ENCODE assay signal across 13 mouse cellular contexts in genomic region chr8:108726541-108727241, GRCm38 (mm10).
DNase-seq lines count a peak whose midpoint lies in the region; ATAC-seq lines count a peak whose summit lies in the region.
"Had no signal": no experiment of that assay in that cellular context is flagged by ENCODE, and none has a peak within 500 bp of the region (broad histone marks: within the 10 kb centered on the region; RNA-seq: fewer than 3 reads in every experiment).

No protein-coding gene starts in this region.

- H3K9ac ChIP-seq in intestine, embryonic 14.5 days (ENCODE audit: low read length): no peak overlapping the region
- H3K9ac ChIP-seq in intestine, embryonic 16.5 days (ENCODE audit: low read depth, low read length): no peak overlapping the region
- H3K9ac ChIP-seq in embryonic facial prominence, embryonic 13.5 days: no peak overlapping the region
- H3K9ac ChIP-seq in midbrain, embryonic 13.5 days (replicated peaks): no peak overlapping the region

- no peaks in the 10 kb centered on the region for H3K9me3 ChIP-seq in intestine, embryonic 14.5 days (ENCODE audit: control insufficient read depth, low read length)
- no peaks in the 10 kb centered on the region for H3K9me3 ChIP-seq in intestine, embryonic 16.5 days (ENCODE audit: control insufficient read depth, low read length)
- H3K9me3 ChIP-seq in embryonic facial prominence, embryonic 13.5 days: no peaks in the 10 kb centered on the region
- no peaks in the 10 kb centered on the region for H3K9me3 ChIP-seq in midbrain, embryonic 13.5 days

- H3K4me2 ChIP-seq in intestine, embryonic 14.5 days (ENCODE audit: low read length): peak overlapping the region; percentile 29; the same call in 1 of the 2 replicates
- no peak overlapping the region for H3K4me2 ChIP-seq in intestine, embryonic 16.5 days (ENCODE audit: low read depth, low read length)
- peak overlapping the region; percentile 44 for H3K4me2 ChIP-seq in embryonic facial prominence, embryonic 13.5 days
- peak overlapping the region; percentile 36 for H3K4me2 ChIP-seq in midbrain, embryonic 13.5 days (replicated peaks)

- peaks cover 80% of the 10 kb centered on the region for H3K4me1 ChIP-seq in intestine, embryonic 14.5 days (replicated peaks; ENCODE audit: control insufficient read depth, insufficient read depth, low read length)
- peaks cover 75% of the 10 kb centered on the region for H3K4me1 ChIP-seq in intestine, embryonic 16.5 days (ENCODE audit: control insufficient read depth, insufficient read depth, low read length)
- H3K4me1 ChIP-seq in embryonic facial prominence, embryonic 13.5 days: peaks cover 98% of the 10 kb centered on the region
- peaks cover 100% of the 10 kb centered on the region for H3K4me1 ChIP-seq in midbrain, embryonic 13.5 days (replicated peaks)

- intact Hi-C loops in gastrocnemius, postnatal 14 days (cut with DNase I; ENCODE audit: low total_unique reads): no loop called here

- no peak for DNase-seq in intestine, embryonic 14.5 days (ENCODE audit: low spot score)
- peak; percentile 95 for DNase-seq in R1 (ENCODE audit: low read depth, low spot score)
- DNase-seq in spleen, postnatal 14 days (ENCODE audit: low spot score in 2 of 2): no peak
- no peak for DNase-seq in adrenal gland, postnatal 36 days
- no peak for DNase-seq in gastrocnemius, postnatal 14 days
- DNase-seq: adrenal gland, postnatal 10 days; cerebellum, postnatal 25 days; lung, postnatal 4 days; thymus, postnatal 4 days had no signal

- H3K27me3 ChIP-seq in intestine, embryonic 14.5 days (replicated peaks; ENCODE audit: control insufficient read depth, insufficient read depth, low read length): no peaks in the 10 kb centered on the region
- H3K27me3 ChIP-seq in intestine, embryonic 16.5 days (replicated peaks; ENCODE audit: control insufficient read depth, insufficient read depth, low read length): no peaks in the 10 kb centered on the region
- no peaks in the 10 kb centered on the region for H3K27me3 ChIP-seq in embryonic facial prominence, embryonic 13.5 days
- H3K27me3 ChIP-seq in midbrain, embryonic 13.5 days: peaks cover 3% of the 10 kb centered on the region; the same call in 1 of the 2 replicates
- H3K27me3 ChIP-seq: CH12.LX had no signal

- WGBS in intestine, embryonic 14.5 days: 21% methylated on average over 12 of the region's 12 CpGs
- WGBS in intestine, embryonic 16.5 days: 21% methylated on average over 12 of the region's 12 CpGs
- 8% methylated on average over 12 of the region's 12 CpGs for WGBS in embryonic facial prominence, embryonic 13.5 days
- whole genome bisulfite sequencing in midbrain, embryonic 13.5 days: 0% methylated on average over 12 of the region's 12 CpGs

- H3K4me3 ChIP-seq in intestine, embryonic 14.5 days (ENCODE audit: low read depth, low read length): no peak overlapping the region
- H3K4me3 ChIP-seq in intestine, embryonic 16.5 days (ENCODE audit: low read length): no peak overlapping the region
- no peak overlapping the region for H3K4me3 ChIP-seq in embryonic facial prominence, embryonic 13.5 days
- peak overlapping the region; percentile 14; the same call in 1 of the 2 replicates for H3K4me3 ChIP-seq in midbrain, embryonic 13.5 days (replicated peaks)

- no peaks in the 10 kb centered on the region for H3K36me3 ChIP-seq in intestine, embryonic 14.5 days (ENCODE audit: control insufficient read depth, insufficient read depth, low read length)
- no peaks in the 10 kb centered on the region for H3K36me3 ChIP-seq in intestine, embryonic 16.5 days (ENCODE audit: control insufficient read depth, insufficient read depth, low read length)
- H3K36me3 ChIP-seq in embryonic facial prominence, embryonic 13.5 days: no peaks in the 10 kb centered on the region
- H3K36me3 ChIP-seq in midbrain, embryonic 13.5 days: no peaks in the 10 kb centered on the region

- peak; percentile 37 for ATAC-seq in intestine, embryonic 14.5 days (replicated peaks; ENCODE audit: low FRiP score, low TSS enrichment, low read depth)
- ATAC-seq in intestine, embryonic 16.5 days: no peak
- 0 out of 2 replicates have a peak, but pooled peaks have one; percentile 35 for ATAC-seq in embryonic facial prominence, embryonic 13.5 days (ENCODE audit: insufficient number of reproducible peaks, insufficient read depth, low FRiP score, low TSS enrichment, low read depth)
- peak; percentile 64 for ATAC-seq in midbrain, embryonic 13.5 days

- peak overlapping the region; percentile 35; the same call in 1 of the 2 replicates for H3K27ac ChIP-seq in intestine, embryonic 14.5 days (ENCODE audit: low read depth)
- no peak overlapping the region for H3K27ac ChIP-seq in intestine, embryonic 16.5 days (ENCODE audit: low read length)
- peak overlapping the region; percentile 71; the same call in 1 of the 2 replicates for H3K27ac ChIP-seq in embryonic facial prominence, embryonic 13.5 days
- H3K27ac ChIP-seq in midbrain, embryonic 13.5 days: peak overlapping the region; percentile 51; the same call in 1 of the 2 replicates
